Mouse (Mus musculus): ENCODE data around the gene Ctxn1. TPM values are rescaled to one million over a fixed set of nuclear protein-coding genes. Genes with fewer than 3 reads are reported as not detected.

Gene Ctxn1
- total and polyA plus RNA-seq, 3 experiments, result 0.58 to 5.6 TPM; not detected in 1

- H3K9ac ChIP-seq (ENCODE audit: control insufficient read depth, low read depth, low read length, poor library complexity, severe bottlenecking), result no peak overlapping the region
- H3K4me1 ChIP-seq (ENCODE audit: control insufficient read depth in 1 of 2, insufficient read depth in 2 of 2, low read length in 2 of 2), result peaks cover 0 to 4% of the 10 kb centered on the region in 2 experiments; a peak in 2 of 4 replicates
- H3K4me3 ChIP-seq (ENCODE audit: control insufficient read depth in 1 of 2, insufficient read depth in 1 of 2, low read depth in 2 of 2, low read length in 2 of 2), result no peak overlapping the region
- no peak overlapping the region for H3K27ac ChIP-seq (ENCODE audit: control insufficient read depth, low read depth, low read length)
- H3K79me2 ChIP-seq (ENCODE audit: control insufficient read depth, insufficient read depth, low read length, poor library complexity), result no peaks in the 10 kb centered on the region
- no peak for DNase-seq (ENCODE audit: low read depth, low spot score)
- peaks cover 3 to 12% of the 10 kb centered on the region in 2 experiments; a peak in 3 of 4 replicates for H3K36me3 ChIP-seq (ENCODE audit: control insufficient read depth in 1 of 2, insufficient read depth in 2 of 2, low read length in 2 of 2)
- no peaks in the 10 kb centered on the region for H3K27me3 ChIP-seq (ENCODE audit: control insufficient read depth in 1 of 2, insufficient read depth in 2 of 2, low read length in 2 of 2)
- TF ChIP-seq TCF12 (IDR thresholded peaks at IDR 0.05; ENCODE audit: low read depth, low read length), result no peak
- H3K9me3 ChIP-seq (replicated peaks; ENCODE audit: insufficient read depth, low read length), result no peaks in the 10 kb centered on the region
Measured at GRCm38 (mm10) chr8:4263105-4263791, 4.2 kb upstream of the Ctxn1 start.

DNA sequence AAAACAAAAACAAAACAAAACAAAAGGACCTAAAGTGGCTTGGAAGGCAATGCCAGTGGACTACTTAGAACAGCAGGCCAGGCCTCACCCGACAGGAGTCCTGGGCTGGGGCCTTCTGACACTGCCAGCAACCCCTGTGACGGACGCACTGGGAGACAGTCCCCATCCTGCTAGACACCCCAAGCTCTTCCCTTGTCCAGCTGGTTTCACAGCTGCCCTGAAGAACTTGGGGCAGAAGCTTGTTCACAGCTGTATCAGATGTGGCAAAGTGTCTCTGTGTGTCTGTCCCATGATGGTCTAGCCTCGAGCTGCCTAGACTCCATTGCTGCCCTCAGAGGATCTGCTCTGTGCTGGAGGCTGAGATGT lies 714 bp upstream of the Ctxn1 start:
- no peaks in the 10 kb centered on the region for H3K79me2 ChIP-seq (ENCODE audit: control insufficient read depth, insufficient read depth, low read length, poor library complexity)
- DNase-seq (ENCODE audit: low read depth, low spot score), result no peak
- H3K36me3 ChIP-seq (ENCODE audit: control insufficient read depth in 1 of 2, insufficient read depth in 2 of 2, low read length in 2 of 2), result peaks cover 3% of the 10 kb centered on the region in 2 experiments; a peak in 3 of 4 replicates
- TF ChIP-seq KAT2A (conservative IDR thresholded peaks at IDR 0.05; ENCODE audit: low read depth, low read length), result no peak
- TF ChIP-seq NRF1 (IDR thresholded peaks at IDR 0.05; ENCODE audit: insufficient read depth, low read depth, low read length, poor library complexity, severe bottlenecking), result no peak
- no peak for TF ChIP-seq ZC3H11A (IDR thresholded peaks at IDR 0.05; ENCODE audit: low read depth, low read length)
- TF ChIP-seq BHLHE40 (IDR thresholded peaks at IDR 0.05; ENCODE audit: borderline replicate concordance, low read depth, low read length), result no peak
- TF ChIP-seq GABPA (IDR thresholded peaks at IDR 0.05; ENCODE audit: low read depth, low read length), result no peak
- TF ChIP-seq ZNF384 (IDR thresholded peaks at IDR 0.05; ENCODE audit: low read depth, low read length), result no peak
- TF ChIP-seq E2F4 (IDR thresholded peaks at IDR 0.05; ENCODE audit: borderline replicate concordance, low read depth, low read length), result no peak
- TF ChIP-seq TAL1 (IDR thresholded peaks at IDR 0.05; ENCODE audit: low read length), result no peak
- no peak for TF ChIP-seq SIN3A (IDR thresholded peaks at IDR 0.05; ENCODE audit: low read length)
- no peak for TF ChIP-seq USF2 (IDR thresholded peaks at IDR 0.05; ENCODE audit: borderline replicate concordance in 1 of 2, insufficient read depth in 1 of 2, low read depth in 1 of 2, low read length in 2 of 2)
- TF ChIP-seq MAX (IDR thresholded peaks at IDR 0.05; ENCODE audit: low read length), result no peak
- TF ChIP-seq ZMIZ1 (IDR thresholded peaks at IDR 0.05; ENCODE audit: low read depth, low read length), result no peak
- TF ChIP-seq POLR2AphosphoS2 (IDR thresholded peaks at IDR 0.05; ENCODE audit: low read length), result no peak
- no peak for TF ChIP-seq UBTF (IDR thresholded peaks at IDR 0.05; ENCODE audit: borderline replicate concordance, insufficient read depth, low read depth, low read length)
- H3K4me1 ChIP-seq (ENCODE audit: control insufficient read depth in 1 of 2, insufficient read depth in 2 of 2, low read length in 2 of 2), result peaks cover 0 to 5% of the 10 kb centered on the region in 2 experiments; a peak in 2 of 4 replicates
- no peak overlapping the region for H3K4me3 ChIP-seq (ENCODE audit: control insufficient read depth in 1 of 2, insufficient read depth in 1 of 2, low read depth in 2 of 2, low read length in 2 of 2)
- no peaks in the 10 kb centered on the region for H3K27me3 ChIP-seq (ENCODE audit: control insufficient read depth in 1 of 2, insufficient read depth in 2 of 2, low read length in 2 of 2)
- no peaks in the 10 kb centered on the region for H3K9me3 ChIP-seq (replicated peaks; ENCODE audit: insufficient read depth, low read length)
- no peak overlapping the region for H3K9ac ChIP-seq (ENCODE audit: control insufficient read depth, low read depth, low read length, poor library complexity, severe bottlenecking)
- no peak overlapping the region for H3K27ac ChIP-seq (ENCODE audit: control insufficient read depth, low read depth, low read length)

Measured in MEL (cell line).